Mouse (Mus musculus): ENCODE measurements at regions not wholly inside any gene's neighbourhood (a gene's known extent, or its start where the extent isn't known, plus 50 kb on each side); places are given as distances from the start of the nearest gene placed in this dataset.

- peak; percentile 10 for DNase-seq (ENCODE audit: low spot score)
Observed at GRCm38 (mm10) chr5:75880088-75880684, 98.1 kb downstream of the Kdr start.

- no peak for DNase-seq (ENCODE audit: low spot score)
Observed at GRCm38 (mm10) chr5:75878361-75878760, 99.9 kb downstream of the Kdr start.

DNA sequence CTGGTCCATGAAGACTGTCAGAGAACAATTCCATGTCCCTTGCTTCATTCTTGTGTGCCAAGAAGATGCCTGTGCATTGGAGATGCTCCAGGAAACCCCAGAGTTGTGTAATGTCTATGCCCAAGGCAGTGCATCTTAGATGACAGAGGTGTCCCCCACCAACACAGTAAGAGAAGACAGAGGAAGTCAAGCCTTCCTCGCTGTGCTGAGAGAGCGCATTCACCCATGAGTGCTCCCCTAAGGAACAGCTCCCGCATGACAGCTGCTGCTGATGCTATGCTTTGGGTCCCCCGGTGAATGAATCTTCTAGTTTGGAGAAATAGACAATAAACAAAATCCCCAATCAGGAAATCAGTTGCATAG lies 100.7 kb downstream of the Kdr start:
- no peak for DNase-seq (ENCODE audit: low spot score)

- no peak for DNase-seq (ENCODE audit: low spot score)
Observed at GRCm38 (mm10) chr5:75876871-75877608, 101.2 kb downstream of the Kdr start.

DNA sequence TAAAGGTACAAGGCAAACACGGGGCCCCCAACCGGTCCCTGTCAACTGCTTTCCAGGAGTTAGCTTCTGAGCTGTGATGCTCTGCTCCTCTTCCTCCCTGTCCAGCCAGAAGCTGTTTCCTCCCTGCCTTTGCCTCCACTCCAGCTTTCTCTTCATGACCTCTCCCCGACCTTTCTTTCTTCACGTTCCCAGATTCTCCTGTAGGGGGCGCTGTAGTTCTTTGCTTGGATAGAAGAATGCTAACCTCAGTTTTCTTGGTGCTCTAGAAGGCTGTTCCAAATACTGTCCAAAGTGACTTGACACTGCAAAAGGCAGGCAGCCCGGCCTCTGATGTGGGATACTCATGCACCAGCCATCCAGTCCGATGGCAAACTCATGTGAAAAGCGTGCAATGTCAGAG lies 107.1 kb downstream of the Kdr start:
- DNase-seq (ENCODE audit: low spot score): peak; percentile 68

GRCm38 (mm10) chr5:75870666-75871065 lies 107.6 kb downstream of the Kdr start:
- no peak for DNase-seq (ENCODE audit: low spot score)

- DNase-seq (ENCODE audit: low spot score): no peak
Observed at GRCm38 (mm10) chr5:75869535-75869934, 108.7 kb downstream of the Kdr start.

- no peak for DNase-seq (ENCODE audit: low spot score)
Observed at GRCm38 (mm10) chr5:75865096-75865495, 113.2 kb downstream of the Kdr start.

DNA sequence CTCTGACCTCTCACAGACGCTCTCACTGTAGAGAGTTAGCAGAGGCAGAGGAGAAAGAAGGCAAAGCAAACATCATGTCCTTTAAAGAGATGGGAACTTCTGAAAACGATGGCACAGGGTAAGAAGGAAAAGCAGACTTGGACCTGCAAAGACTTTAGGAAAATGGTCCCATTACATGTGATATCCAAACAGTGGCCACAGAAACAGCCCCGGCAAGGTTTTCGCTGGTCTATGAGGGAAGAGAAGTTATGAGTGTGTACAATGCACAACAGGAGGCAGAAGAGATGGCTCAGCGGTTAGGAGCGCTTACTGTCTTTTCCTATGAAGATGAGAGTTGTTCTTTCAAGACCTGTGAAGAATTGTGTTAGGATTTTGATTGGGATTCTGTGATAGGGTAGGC lies 114.9 kb downstream of the Kdr start:
- no peak for DNase-seq (ENCODE audit: low spot score)

- DNase-seq (ENCODE audit: low spot score): no peak
Observed at GRCm38 (mm10) chr5:75862630-75862991, 115.6 kb downstream of the Kdr start.

- DNase-seq (ENCODE audit: low spot score): no peak
Observed at GRCm38 (mm10) chr5:75861916-75862629, 116.2 kb downstream of the Kdr start.

DNA sequence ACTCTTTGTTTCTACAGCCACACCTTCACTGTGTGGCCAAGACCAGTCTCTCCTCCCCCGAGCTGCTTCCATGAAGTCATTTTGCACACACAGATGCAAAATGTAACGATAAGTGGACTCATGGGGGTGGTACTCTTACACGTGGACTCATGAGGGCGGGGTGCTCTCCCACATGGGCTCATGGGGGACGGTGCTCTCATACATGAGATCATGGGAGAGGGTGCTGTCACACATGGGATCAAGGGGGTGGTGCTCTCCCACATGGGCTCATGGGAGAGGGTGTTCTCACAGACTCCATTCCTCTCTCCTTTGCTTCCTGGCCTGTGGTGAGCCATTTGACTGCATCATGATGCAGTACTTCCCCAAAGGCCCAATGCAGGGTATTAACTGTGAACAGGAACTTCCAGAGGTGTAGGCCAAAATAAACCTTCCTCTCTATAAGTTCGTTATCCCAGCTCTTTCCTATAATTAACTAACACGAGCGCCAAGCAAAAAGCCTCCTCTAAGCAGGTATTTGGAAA lies 118.9 kb downstream of the Kdr start:
- DNase-seq (ENCODE audit: low spot score): no peak

- DNase-seq (ENCODE audit: low spot score): no peak
Observed at GRCm38 (mm10) chr5:75850855-75851254, 127.4 kb downstream of the Kdr start.

- DNase-seq (ENCODE audit: low spot score): no peak
Observed at GRCm38 (mm10) chr5:75847966-75848365, 130.3 kb downstream of the Kdr start.

DNA sequence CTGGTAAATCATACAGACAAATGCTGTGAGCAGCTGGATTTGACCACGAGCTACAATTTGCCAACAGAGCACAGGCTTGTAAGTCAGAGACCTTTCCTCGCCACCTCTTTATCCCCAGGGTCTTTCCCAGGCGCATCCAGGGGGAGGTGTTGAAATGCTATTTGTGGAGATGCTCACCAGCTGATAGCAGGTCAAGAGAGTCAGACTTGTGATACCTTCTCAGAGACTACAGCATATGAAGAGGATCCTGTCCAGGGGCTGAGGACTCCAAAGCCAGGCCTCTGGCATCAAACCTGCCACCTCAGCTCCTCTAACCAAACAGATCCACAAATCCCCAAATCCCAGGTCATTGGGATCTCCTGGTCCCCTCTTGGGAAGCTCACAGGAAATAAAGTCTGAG lies 130.9 kb downstream of the Kdr start:
- DNase-seq (ENCODE audit: low spot score): no peak

- no peak for DNase-seq (ENCODE audit: low spot score)
Observed at GRCm38 (mm10) chr5:75846016-75846415, 132.2 kb downstream of the Kdr start.

DNA sequence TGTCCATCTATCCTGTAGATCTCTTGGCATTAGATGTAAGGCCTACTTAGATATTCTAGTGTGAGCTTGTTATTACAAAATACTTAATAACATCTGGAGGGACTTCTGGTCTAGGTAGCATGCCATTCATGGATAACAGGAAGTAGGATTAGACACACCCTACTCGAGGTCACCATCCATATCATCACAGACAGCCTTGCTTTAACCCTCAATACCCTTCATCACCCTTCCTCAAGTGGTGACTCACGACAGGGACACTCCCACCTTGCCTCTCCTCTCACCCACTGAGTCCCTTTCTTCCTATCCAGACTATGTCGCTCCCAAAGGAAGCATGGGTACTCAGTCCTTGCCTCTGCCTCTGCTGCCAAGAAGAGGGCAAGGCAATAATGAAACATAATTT lies 134.5 kb downstream of the Kdr start:
- no peak for DNase-seq (ENCODE audit: low spot score)

- no peak for DNase-seq (ENCODE audit: low spot score)
Observed at GRCm38 (mm10) chr5:75840421-75840820, 137.8 kb downstream of the Kdr start.

DNA sequence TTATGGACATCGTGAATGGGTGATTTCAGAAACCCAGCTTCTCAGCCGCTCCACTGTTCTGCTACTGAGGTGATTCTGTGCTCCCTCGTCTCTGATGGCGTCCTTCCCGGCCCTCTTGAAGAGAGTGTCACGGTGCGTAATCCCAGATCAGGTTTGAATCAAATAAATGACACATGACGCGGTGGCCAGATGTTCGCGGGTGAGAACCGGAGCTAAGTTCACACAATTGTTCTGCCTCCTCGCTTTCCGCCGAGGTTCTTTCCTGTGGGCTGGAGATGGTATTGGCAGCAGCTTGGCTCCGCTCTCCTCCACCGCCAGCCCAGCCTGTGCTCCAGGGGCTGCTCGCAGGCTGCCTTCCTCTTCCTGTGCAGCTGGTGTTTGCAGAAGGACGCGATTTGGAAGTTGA lies 142.7 kb downstream of the Kdr start:
- no peak for DNase-seq (ENCODE audit: low spot score)

- DNase-seq (ENCODE audit: low spot score): no peak
Observed at GRCm38 (mm10) chr5:75834766-75835555, 143.3 kb downstream of the Kdr start.

DNA sequence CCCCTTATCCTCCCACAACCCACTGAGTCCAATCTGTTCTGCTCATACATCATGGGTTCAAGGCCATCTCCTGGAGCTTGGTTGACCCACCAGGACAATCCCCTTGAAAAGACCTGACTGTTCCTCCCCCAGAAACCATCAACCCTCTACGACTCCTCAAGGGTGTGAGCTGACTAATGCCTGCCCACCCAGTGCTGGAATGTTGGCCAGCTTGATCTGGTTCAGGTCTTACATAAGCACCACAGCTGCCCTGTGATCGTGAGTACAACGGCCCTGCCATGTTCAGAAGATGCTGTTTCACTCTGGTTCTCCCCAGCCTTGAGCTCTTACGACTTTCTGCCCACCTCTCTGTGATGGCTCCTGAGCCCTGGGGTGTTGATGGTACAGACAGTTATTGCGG lies 145.9 kb downstream of the Kdr start:
- no peak for DNase-seq (ENCODE audit: low spot score)

DNA sequence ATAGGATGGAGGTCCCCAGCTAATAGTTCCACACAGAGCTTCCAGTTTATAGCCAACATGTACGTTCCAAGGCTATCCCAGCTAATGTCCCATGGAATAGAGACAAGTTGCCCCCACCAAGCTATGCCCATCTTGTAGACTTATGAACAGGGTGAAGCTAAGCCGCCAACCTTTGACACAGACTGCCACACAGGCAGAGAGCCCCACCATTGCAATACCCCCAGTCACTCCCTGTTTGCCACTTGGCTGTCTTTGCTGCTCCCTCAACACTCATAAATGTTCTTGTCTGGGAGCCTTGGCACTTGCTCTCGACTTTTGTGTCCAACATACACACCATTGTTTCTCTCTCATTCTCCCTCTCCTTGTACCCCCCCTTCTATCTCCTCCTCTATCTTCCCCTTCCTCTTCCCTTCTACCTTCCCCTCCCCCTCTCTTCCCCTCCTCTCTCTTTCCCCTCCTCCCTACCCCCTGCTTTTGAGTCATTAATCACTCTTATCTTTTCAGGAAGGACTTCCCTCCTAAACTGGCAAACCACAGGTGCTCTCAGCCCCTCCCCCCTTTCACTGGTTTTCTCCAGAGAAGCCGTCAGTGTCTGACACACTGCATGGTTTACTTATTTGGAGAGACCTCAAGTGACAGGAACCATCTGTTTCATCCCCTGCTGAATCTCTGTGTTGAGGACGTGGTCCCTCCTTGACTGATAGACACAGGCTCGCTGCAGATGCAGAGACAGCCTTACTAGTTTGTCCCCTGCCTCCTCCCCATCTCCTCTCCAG lies 148.2 kb downstream of the Kdr start:
- DNase-seq (ENCODE audit: low spot score): no peak
